Mouse (Mus musculus) kidney, postnatal 4 days (tissue): Measurements from ENCODE around the gene Ntn4.

Experiments used
- DNase-seq, 2 experiments: peaks; one replicate each; pipeline ENCODE4 v3.0.0; 2021; ENCODE audit warnings: mixed read lengths in 2 of 2

The Ntn4 gene

GRCm38 (mm10) chr10:93640521-93640952 lies at the start of gene Ntn4:
Gene Ntn4, plus strand, starts transcription at chr10:93640681.
- DNase-seq: no peak

DNA sequence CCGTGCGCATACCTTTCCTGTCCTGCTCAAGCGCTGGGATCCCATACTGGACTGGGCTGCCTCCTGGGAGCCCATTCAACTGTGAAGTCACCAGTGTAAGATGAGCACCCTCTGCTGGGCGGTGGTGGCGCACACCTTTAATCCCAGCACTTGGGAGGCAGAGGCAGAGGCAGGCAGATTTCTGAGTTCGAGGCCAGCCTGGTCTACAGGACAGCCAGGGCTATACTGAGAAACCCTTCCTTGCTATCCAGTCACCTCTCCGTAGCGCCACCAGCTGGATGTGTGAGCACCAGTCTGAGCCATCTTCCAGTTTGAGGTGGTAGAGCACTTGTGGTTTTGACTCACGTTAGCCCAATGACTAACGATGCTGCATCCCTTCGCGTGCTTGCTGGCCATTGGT lies 48.0 kb upstream of the Ntn4 start:
- peak; percentile 31 to 48 for DNase-seq

DNA sequence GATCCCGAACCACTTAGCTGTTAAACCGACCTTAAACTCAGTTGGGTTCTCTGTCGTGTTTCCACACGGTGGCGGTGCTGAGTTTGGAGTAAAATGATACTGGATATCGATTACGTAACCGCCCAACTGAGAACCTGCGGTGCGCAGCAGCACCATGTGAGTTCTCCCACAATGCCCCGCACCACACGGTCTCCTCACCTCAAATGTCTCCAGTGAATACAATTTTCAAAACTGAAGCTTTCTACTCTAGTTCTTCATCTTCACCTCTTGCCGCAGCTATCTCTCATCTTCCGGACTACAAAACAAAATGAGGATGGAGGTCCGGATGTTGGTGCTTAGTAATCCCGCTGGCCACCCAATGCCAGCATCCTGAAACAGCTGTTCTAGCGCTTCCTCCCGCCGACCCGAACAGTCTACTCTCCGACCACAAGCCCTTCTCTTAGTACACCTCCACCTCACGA lies 46.4 kb upstream of the Ntn4 start:
- peak; percentile 91 for DNase-seq

- peak in 1 of 2 experiments; percentile 17 for DNase-seq
These were observed 44.6 kb upstream of the Ntn4 start for GRCm38 (mm10) chr10:93595831-93596230.

DNA sequence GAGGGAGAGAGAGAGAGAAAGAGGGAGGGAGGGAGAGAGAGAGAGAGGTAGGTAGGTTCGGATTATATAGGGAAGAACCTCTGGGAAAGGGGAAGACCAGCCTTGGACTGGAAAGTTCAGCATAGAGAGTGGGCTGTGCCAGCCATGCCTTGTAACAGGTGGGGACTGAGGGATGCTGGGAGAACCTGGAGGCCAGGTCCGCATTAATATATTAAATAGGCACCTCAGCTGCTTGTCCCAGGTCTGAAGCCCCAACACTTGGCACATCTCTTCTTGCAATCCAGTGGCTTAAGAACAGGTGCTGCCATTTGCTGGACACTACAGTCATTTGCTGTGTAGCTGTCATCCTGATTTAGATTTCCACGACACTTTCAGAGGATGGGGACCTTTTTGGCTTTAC lies 43.8 kb upstream of the Ntn4 start:
- DNase-seq: no peak

DNA sequence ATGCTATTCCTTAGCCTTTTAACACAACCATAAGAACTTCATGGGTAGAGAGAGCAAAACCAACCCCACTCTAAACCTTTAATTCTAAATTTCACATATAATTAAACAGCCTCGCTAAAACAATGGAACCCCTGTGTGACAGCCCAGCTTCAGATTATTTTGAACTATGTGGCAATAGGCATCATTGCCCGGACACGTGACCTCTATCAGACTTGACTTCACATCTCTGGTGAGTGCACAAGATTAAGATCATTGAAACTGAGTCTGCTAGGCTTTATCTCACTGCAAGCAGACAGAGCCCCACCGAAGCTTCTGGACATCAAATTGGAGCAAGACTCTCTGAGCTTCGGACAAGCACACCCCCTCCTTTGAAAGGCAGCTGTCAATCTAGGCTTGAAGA lies 38.2 kb upstream of the Ntn4 start:
- no peak for DNase-seq

- DNase-seq: no peak
These were observed 37.2 kb upstream of the Ntn4 start for GRCm38 (mm10) chr10:93603256-93603655.

- no peak for DNase-seq
These were observed 34.2 kb upstream of the Ntn4 start for GRCm38 (mm10) chr10:93606326-93606725.

DNA sequence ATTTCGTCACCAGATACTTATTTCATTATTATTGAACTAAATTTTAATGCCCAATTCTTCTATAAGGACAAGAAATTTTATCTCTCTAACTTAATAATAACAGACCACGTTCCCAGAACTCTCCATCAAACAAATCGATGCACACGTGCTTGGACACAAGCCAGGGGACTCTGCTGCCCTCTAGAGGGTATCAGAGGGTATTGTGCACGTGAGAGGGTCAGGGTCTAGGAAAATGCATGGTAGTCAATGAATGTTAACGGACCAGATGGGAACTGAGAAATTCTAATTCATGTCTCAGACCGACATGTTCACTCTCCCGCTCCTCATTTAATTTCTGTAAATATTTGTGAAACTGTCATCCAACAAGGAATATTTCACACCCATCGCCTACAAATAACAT lies 32.4 kb upstream of the Ntn4 start:
- no peak for DNase-seq

GRCm38 (mm10) chr10:93609236-93609635 lies 31.2 kb upstream of the Ntn4 start:
- no peak for DNase-seq

DNA sequence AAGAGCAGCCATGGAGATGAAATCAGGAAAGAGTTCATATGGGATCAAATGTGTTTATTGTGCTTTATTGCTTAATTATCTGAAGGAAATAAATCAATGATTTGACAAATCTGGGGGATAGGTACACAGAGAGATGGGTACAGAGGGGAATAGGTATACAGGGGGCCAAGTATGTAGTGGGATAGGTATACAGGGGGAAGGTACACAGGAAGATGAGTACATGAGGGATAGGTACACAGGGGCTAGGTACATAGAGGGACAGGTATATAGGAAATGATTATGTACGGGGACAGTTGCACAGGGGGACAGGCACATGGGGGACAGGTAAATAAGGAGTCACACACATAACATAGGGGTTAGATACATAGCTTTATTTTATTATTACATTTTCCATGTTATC lies 29.6 kb upstream of the Ntn4 start:
- no peak for DNase-seq

- peak; percentile 32 to 51 for DNase-seq
These were observed 29.0 kb upstream of the Ntn4 start for GRCm38 (mm10) chr10:93611419-93612007.

GRCm38 (mm10) chr10:93614850-93615249 lies 25.6 kb upstream of the Ntn4 start:
- no peak for DNase-seq

GRCm38 (mm10) chr10:93620438-93621179 lies 19.9 kb upstream of the Ntn4 start:
- no peak for DNase-seq

DNA sequence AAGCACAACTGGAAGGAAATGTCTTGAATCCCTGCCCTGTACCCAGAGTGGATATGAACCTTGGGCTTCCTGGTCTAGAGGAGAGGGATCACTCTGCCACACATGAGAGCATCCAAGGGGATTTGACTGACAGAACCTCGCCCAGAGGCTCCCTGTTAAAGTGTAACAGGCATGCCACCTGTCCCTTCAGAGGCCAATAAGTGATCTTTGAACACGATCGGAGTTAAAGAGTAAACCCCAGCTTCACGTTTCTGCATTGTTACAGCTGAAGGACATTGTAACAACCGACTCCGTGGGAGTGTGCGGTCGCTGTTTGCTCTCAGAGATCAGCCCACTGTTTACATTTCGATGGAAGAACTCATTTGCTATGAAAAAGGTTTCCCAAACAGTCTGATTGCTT lies 16.8 kb upstream of the Ntn4 start:
- DNase-seq: peak; percentile 43 to 66

DNA sequence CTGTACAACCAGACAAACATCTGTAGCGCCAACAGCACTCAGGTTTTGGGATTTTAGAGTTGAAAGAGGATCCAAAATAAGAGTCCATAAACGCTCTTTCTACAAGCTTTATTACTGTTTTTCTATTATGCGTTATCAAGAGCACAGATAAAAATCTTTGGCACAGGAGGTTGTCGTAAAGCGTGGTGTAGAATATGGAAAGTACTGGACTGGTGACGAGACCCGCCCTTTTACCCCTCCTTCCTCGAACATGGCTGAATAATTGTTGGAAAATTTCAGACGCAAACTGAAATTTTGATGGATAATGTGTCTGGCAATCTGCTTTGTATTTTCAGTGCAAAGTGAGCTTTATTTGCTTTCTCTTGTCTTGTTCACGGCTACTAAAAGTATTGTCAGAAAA lies 16.3 kb upstream of the Ntn4 start:
- DNase-seq: no peak

DNA sequence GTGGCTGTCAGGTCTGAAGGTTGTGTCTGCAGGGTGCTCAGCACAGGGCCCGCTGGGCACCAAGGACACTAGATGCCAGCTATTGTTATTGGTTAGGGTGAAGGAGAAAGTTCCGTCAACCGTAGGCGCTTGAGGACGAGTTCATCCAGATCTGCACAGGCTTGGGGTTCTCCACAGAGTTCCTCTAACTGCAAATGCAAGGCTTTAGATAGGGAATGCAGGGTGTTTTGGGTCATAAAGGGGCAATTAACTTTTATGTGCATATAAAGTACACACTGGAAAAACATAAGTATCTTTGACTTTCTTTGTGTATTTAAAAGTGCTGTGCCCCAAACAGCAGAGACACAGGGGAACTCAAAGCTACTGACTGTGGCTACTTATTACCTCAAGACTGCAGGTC lies 10.2 kb upstream of the Ntn4 start:
- no peak for DNase-seq

DNA sequence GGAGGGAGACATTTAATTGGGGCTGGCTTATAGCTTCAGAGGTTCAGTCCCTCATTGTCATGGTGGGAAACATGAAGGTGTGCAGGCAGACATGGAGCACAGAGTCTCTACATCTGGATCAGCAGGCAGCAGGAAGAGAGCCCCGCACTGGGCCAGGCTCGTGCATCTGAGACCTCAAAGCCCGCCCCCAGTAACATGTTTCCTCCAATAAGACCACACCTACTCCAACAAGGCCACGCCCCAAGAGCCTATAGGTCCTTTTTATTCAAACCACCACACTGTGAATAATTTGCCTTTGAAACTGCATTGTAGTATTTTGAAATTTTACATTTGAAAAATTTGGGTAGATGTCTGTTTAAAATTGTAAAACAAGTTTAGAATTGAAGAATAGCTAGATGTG lies 8.4 kb upstream of the Ntn4 start:
- DNase-seq: no peak

- DNase-seq: no peak
These were observed 6.9 kb upstream of the Ntn4 start for GRCm38 (mm10) chr10:93633563-93633962.

DNA sequence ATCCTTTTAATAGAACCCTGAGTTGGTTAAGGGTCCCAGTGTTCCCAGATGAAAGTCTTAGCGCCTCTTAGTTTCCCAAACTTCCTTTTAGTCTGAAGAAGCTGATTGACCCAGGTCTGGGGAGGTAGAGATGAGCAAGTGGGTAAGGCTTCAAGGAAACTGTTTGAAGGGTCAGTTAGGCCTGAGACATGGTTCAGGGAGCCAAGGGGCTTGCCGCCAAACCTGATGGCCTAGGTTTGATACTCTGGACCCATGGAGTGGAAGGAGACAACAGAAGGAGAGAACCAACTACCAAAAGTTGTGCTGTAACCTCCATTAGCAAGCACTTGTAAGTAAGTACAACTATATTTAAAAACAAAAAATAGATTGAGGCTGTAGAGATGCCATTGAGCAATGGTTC lies 6.5 kb upstream of the Ntn4 start:
- DNase-seq: no peak

DNA sequence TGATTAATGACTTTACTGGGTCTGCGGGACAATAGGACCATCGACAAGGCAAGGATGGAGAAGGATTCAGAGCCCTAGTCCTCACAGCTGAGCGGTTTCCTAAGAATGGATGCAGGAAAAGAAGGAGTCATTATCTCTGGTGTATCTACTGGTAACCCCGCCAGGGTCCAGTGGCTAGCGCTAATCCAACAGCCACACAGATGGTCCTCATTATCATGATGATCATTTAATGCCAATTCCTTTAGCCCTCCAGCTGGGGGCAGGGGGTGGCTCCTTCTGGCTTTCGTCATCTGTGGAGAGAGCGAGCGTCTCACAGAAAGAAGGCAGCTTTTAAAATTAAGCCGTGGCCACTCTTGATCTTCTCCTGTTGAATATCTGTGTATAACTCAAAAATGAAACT lies 4.5 kb upstream of the Ntn4 start:
- DNase-seq: no peak

- peak; percentile 51 to 63 for DNase-seq
These were observed 706 bp downstream of the Ntn4 start for GRCm38 (mm10) chr10:93640953-93641820.
